Mouse (Mus musculus): ENCODE measurements around the gene Ceacam19.

Gene Ceacam19

GRCm38 (mm10) chr7:19840936-19841335 is 46.8 kb downstream of the Ceacam19 start:
- DNase-seq (ENCODE audit: low read depth, low spot score): no peak

- no peak for DNase-seq (ENCODE audit: low read depth, low spot score)
Measured at GRCm38 (mm10) chr7:19840371-19840770, 47.4 kb downstream of the Ceacam19 start.

GRCm38 (mm10) chr7:19836843-19837242 is 50.9 kb downstream of the Ceacam19 start:
- DNase-seq (ENCODE audit: low read depth, low spot score): no peak

GRCm38 (mm10) chr7:19834055-19834454 is 53.7 kb downstream of the Ceacam19 start:
- DNase-seq (ENCODE audit: low read depth, low spot score): no peak

GRCm38 (mm10) chr7:19831837-19832236 is 55.9 kb downstream of the Ceacam19 start:
- no peak for DNase-seq (ENCODE audit: low read depth, low spot score)

- no peak for DNase-seq (ENCODE audit: low read depth, low spot score)
Measured at GRCm38 (mm10) chr7:19830682-19831156, 57.0 kb downstream of the Ceacam19 start.

GRCm38 (mm10) chr7:19829694-19830093 is 58.1 kb downstream of the Ceacam19 start:
- no peak for DNase-seq (ENCODE audit: low read depth, low spot score)

- no peak for DNase-seq (ENCODE audit: low read depth, low spot score)
Measured at GRCm38 (mm10) chr7:19826756-19827155, 61.0 kb downstream of the Ceacam19 start.

Measured in WW6 (cell line).